Mouse (Mus musculus) mesoderm, embryonic 11.5 days (tissue): ENCODE data around the gene D17H6S53E.

ENCODE experiments used
- DNase-seq: peaks from one replicate; pipeline ENCODE4 v3.0.0-alpha.2; 2012; ENCODE audit warnings: low read depth, low spot score

D17H6S53E gene

DNA sequence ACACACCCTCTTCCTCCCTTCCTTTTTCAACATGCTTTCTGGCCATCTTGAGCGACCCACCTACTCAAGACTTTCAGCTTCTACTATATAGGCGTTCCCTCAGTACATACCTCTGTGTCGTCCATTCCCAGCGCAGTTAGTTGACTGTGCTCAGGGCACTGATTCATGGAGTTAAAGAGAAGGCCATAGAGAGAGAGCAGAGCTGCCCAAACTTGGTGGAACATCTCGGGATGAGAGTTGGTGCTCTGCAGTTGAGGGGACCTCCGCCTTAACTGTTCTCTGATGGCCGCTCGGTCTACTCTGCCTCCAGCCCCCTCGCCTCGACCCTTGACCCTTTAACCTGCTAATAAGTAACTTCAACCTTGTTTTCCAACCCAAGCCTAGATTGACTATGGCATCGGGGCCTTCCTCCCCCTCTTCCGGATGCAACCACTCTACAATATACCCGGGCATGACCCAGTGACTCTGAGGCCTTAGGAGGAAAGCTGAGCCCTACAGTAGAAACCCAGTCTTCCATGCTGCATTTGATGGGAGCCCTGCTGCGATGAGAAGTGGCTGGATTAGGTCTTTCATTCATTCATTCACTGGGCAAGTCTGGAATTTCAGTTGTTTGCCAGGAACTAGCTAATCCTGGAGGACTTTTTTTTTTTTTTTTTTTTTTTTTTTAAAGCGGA lies 5.5 kb downstream of the D17H6S53E start, which contains the start of gene Apom:
Gene Apom (minus strand): TSS at position 551 of the 674 bp plus-strand sequence.
- DNase-seq: no peak

DNA sequence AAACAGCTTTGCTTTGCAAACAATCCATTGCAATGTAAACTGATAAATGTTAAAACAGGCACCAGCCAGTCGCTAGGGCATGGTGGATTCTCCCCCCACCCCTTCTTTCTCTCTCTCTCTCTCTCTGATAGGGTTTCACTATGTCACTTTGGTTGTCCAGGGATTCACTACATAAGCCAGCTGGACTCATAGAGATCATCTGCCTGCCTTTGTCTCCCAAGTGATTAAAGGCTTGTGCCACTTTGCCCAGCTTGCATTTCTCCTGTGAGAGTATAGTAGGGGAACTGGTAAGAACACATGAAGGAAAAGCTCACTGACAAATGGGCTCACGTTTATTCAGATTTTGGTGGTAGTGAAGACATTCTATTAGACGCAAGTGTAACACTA lies 6.0 kb downstream of the D17H6S53E start:
- no peak for DNase-seq

DNA sequence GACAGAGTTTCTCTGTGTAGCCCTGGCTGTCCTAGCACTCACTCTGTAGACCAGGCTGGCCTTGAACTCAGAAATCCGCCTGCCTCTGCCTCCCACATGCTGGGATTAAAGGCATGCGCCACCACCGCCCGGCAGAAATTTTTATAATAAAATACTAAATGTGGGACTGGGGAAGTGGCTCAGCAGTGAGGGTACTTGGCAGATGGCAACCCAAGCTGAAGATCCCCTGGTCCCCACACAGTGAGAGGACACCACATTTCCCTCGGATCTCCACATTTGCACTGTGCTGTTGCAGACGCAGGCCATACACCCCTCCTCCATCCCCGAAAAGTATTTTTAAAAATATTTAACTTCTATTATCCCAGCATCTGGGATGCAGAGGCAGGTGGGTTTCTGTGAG lies 7.3 kb downstream of the D17H6S53E start:
- DNase-seq: no peak

DNA sequence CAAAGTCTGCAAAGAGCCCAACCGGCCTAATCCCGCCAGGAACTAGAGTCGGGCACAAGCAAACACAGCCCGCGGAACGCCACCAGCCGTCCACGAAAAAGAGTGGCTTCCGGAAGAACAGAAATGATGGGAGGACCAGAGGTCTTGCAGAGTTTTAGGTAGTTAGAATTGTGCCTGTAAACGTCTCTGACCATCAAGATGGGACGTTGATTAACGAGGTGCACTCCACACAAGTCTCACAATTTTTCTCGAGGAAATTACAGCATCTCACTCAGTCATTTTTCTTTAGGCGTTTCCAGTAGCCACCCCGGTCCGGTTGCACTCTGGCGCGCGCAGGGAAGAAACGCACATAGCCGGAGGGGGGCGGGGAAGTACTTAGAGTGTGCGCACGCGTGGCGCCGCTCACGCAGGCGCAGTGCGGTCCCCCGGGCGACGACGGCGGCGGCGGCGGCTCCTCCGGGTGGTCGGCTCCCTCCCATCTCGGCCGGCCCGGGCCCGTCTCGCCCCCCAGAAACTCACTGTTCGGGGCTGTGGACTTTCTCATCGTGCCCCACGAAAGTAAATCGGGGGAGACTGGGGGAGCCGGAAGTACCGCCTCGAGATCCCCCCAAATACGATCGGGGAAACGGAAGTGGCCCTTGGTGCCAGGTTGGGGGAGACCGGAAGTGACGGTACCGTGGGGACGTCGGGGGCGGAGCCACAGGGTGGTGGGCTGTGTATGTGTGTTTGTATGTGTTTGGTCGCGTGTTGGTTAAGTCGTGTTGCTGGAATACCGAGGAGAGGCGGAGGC lies 8.8 kb downstream of the D17H6S53E start, which contains the start of gene Bag6:
Gene Bag6 (plus strand): TSS at position 378 of the 790 bp plus-strand sequence.
- peak; percentile 96 for DNase-seq

DNA sequence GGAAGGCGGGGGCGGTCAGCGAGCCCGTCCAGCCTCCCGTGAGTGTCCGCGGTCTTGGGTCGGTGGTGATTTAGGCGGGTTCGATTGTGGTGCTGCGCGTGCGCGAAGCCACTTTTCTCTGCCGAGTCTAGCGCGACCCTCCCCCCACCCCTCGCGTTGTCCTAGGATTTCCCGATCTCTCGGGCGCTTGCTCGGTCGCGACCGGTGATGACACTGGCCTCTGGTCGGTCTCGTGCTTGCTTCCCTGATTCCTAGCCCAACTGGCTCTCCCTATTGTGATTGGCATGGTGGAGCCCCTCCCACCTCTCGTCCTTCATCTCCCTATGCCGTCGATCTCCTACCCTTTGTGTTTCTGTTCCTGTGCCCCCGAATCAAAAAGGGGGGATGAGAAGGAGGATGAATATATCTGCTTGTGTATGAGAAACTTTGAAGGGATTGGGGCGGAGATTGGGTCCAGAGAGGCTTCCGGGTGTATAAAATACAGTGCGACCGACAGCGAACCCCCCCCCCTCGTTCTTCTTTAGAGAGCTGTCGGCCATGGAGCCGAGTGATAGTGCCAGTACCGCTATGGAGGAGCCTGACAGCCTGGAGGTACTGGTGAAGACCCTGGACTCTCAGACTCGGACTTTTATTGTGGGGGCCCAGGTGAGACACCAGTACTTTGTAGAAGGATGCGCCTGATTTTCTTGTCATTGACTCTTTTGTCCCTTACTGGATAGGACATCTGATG lies 9.6 kb downstream of the D17H6S53E start:
- peak; percentile 83 for DNase-seq

DNA sequence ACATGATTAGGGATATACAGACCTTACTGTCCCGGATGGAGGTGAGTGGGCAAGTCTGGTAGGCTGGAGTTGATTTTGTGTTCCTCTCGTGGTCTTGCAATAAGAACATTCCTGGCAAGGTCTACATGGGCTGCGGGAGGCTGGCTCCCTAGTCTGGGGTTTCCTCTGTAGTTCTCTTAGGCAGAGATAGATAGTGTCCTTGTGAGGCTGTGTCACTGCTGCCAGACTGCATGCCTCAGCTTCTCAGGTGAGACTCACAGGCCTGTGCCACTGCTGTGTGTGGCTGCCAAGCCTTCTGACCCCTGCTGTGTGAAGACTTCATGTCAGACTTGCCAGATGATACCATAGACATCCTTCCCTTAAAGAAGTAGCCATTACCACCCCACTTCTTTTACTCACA lies 13.1 kb downstream of the D17H6S53E start:
- DNase-seq: no peak

DNA sequence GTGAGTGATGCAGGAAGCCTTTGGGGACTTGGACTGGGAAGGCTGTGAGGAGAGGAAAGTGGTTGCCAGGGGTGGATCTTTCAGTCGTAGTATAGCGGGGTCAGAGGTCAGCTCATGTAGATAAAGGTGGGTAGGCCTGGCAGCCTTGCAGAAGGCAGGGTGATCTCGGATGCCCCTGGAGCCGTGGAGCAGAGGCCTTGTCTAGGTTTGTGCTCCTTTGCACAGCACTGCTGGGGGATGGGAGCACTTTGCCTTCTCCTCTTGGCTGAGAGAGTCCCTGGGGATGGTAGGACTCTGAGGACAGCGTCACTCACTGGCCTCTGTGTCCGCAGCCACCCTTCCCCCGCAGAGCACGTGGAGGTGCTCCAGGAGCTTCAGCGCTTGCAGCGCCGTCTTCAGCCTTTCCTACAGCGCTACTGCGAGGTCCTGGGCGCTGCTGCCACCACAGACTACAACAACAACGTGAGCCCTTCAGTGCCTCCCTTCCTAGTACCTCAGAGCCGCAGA lies 14.4 kb downstream of the D17H6S53E start:
- DNase-seq: no peak

DNA sequence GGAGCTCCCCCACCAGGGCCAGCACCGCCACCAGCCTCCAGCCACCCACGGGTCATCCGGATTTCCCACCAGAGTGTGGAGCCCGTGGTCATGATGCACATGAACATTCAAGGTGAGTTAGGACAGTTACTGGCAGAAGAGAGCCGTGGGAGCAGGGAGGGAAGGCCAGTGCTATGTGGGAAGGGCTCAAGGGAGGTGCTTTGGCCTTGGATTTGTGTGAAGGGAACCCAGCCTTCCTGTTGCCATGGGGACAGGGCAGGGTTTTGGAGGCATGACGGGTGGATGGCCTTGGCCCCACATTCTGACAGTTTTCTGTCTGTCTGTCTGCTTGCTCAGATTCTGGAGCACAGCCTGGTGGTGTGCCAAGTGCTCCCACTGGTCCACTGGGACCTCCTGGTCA lies 15.8 kb downstream of the D17H6S53E start:
- DNase-seq: no peak

DNA sequence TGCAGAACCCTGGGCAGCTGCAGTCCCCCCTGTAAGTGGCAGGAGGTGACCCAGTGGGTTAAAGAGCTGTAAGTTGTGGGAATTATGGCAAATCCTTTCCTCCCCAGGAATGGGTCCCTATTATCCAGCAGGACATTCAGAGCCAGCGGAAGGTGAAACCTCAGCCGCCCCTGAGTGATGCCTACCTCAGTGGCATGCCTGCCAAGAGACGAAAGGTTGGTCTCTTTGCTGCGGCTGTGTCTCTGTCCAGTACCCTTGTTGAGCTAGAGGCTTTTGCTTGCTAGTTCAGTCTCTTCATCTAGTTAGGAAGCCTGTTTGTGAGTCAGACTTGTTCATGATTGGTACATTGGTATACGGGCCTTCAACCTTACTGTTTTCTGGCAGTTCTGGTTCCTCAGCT lies 20.0 kb downstream of the D17H6S53E start:
- no peak for DNase-seq

DNA sequence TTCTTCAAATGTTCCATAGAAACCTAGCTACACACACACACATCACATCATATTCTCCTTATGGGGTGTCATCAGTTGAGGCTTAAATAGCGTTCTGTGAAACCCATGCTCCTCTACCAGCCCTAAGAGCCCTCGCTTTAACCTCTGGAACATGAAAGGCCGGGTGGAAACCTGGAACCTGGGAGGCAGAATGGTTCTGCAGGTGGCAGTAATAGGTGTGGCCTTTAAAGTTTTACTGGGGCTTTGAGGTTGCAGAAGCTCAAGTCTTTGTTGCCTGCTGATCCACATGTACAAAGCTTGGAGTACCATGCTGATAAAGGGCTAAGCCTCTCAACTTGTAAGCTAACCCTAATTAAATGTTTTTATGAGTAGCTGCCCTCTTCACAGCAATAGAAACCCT lies 21.2 kb downstream of the D17H6S53E start:
- DNase-seq: no peak

DNA sequence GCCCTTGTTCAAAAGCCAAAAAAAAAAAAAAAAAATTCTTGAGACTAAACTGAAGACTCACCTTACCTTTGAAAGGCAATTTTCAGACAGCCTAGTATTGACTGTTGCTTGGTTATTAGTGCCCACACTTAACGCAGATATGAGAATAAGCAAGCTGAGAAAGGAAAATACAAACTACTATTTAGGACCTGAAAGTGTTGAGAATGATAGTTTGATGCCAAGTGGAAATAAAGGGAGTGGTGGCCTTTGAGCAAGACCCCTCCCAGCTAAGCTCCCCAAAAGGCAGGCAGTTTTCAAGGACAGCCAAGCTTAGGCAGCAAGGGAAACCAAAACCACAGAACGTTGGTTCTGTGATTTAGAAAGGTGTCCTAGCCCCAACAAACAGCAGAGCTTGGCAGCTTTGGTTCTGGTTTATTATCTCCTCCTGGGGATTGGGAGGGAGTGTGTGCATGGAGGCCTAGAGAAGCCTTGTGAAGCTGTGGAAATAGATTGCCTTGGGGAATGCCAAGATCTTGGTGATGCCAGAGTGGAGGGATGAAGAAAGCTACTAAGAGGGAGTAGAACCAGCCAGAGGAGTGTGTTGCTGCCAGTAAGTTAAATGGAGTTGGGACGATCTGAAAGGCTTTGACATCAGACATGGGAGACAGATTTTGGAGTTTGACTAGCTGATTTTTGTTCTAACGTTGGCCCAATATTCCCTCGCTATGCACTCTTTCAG lies 21.9 kb downstream of the D17H6S53E start:
- DNase-seq: no peak

DNA sequence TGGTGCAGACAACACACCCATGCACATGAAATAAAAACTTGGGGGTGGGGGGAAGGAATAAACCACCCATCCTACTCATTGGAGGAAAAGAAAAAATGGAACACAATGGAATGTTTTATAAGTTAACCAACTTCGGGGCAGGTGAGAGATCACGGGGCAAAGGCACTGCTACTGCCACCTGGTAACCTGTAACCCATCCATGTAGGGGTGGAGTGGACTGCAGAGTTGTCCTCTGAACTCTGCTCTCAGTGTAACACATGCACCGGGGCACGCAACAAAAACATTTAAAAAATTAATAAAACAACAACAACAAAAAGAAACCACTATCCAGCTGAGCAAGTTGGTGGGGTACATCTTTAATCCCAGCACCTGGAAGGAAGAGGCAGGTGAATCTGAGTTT lies 25.9 kb downstream of the D17H6S53E start:
- DNase-seq: no peak

DNA sequence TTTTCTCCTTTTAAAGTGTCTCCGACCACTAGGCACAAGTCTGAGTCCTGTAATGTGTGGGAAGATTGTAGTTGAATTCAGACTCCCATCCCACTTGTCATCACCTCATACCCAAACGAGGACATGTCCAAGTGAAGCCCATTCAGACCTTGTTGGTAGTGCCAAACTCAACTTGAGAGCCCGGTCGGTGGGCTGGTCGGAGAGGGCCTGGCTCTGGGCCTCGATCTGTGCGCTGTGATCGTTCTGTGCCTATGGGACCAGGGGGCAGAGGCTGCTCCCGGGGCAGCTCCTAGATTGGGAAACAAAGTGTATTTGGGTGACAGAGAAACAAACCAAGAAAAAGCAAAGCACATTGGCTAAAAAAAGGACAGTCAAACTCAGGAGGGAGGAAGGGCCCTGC lies 26.9 kb downstream of the D17H6S53E start:
- no peak for DNase-seq

DNA sequence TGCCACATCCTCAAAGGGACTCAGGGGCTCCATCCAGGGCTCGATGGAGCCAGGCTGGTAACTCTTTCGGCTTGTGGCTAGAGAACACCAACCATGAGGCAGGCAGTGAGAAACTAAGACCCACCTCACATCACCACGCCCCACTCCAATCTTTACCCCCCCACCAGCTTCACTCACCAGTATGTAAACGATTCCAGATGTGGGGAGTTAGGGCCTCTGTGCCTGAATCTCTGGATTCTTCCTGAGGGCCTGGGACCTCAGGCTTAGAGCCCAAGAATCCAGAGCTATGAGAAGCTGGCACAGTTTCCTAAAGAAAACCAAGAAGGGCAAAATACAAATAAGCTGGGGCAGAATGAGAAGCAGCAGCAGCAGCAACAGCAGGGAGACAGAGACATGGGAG lies 27.8 kb downstream of the D17H6S53E start:
- no peak for DNase-seq

DNA sequence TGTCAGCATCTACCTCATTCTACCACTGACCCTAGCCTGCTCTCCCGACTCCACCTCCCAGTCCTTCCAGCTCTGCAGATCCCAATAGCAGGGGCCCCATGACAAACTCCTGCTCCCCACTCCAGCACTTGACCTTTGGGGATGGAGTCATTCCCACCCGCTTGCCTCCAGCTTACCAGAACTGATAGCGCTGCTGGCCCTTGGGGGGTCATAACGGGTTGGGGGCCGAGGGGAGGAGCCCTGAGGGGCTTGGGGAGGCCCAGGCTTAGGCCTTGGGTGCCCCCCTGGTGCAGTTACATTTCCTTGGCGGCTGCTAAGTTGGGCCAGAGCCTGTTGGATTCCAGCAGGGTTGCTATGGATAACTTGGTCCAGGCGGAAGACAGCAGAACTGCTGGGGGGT lies 28.4 kb downstream of the D17H6S53E start:
- no peak for DNase-seq

DNA sequence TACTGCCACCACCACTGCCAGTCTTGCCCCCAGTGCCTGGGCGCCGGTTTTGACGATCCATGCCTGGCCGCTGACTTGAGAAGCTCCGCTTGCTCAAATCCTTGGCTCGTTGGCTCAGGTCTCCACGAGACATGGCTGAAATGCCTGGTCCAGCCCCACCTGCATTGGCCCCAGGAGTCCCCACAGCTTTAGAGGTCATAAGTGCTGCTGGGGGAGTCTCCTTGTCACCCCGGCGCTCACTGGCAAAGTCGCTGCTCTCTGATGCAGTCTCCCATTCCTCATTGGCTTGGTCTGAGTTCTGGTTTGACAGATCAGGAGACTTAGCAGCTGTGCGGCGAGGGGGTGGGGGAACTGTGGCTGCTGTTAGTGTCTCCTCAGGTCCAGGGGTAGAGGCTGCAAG lies 29.3 kb downstream of the D17H6S53E start:
- DNase-seq: no peak

DNA sequence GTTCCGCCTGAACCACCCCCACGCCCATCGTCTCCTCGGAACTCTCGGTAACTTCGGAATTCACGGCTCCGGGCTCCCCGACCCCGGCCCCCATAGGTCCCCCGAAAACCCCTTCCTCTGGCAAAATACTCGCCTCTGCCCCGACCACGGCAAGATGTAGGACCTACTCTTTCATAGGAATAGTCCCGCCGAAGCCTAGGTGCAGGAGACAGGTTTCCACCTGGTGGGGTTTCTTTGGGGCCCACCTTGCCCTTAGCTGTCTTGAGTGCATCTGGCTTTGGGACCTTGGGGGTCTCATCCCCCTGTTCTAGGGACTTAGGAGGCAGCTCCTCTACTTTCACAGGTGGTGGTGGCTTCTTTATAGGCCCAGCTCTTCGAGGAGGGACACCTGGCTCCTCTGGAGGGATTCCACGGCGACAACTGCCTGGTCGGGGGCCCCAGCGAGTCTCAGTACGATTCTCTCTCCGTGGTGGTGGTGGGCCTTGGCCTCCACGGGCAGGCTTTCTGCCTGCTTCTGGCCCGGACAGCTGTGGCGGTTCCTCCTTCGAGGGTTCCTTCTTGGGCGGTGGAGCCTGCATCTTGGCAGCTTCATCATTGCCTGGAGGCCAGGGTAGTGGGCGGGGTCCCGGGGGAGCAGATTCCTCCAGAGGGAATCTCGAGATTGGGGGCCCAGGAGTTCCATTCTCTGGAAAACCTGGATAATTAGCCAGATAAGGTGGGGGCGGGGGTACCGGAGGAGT lies 30.5 kb downstream of the D17H6S53E start:
- DNase-seq: no peak

DNA sequence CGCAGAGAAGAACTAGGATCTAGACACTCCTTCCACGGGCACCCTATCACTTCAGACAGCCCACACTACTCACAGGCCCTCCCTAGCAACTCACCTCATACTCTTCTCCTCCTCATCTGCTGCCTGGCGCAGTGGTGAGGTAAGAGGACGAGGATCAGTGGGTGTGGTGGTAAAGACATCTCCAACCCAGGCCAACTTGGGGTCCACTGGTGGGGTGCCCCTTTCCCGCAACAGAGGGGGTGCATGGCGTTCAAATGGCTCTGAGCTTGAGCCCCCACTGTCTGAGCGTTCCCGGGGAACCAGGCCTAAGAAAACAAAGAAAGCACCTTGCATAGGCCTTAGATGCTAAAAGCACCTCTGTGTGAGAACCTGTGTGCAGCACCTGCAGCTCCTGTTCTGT lies 31.1 kb downstream of the D17H6S53E start:
- DNase-seq: no peak

DNA sequence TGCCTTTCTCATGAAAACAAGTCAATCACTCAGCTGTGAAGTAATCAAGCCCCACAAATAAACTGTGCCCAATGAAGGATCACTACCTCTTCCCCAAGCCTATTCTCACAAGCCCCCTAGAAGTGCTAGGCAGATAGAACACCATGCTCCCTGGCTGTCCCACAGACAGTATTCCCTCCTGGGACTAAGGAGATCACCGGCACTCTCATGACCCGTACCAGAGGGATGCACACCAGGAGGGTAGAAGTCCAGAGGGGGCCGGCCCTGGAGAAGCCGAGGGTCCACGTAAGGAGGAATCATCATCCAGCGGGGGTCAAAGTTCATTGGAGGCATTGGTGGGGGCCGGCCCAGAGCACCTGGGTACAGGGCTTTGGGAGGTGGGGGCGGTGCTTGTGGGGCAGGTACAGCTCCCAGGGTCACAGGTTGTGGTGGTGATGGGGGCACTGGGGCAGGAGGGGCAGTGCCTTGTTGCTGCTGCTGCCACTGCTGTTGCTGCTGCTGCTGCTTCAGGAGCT lies 31.5 kb downstream of the D17H6S53E start:
- no peak for DNase-seq

DNA sequence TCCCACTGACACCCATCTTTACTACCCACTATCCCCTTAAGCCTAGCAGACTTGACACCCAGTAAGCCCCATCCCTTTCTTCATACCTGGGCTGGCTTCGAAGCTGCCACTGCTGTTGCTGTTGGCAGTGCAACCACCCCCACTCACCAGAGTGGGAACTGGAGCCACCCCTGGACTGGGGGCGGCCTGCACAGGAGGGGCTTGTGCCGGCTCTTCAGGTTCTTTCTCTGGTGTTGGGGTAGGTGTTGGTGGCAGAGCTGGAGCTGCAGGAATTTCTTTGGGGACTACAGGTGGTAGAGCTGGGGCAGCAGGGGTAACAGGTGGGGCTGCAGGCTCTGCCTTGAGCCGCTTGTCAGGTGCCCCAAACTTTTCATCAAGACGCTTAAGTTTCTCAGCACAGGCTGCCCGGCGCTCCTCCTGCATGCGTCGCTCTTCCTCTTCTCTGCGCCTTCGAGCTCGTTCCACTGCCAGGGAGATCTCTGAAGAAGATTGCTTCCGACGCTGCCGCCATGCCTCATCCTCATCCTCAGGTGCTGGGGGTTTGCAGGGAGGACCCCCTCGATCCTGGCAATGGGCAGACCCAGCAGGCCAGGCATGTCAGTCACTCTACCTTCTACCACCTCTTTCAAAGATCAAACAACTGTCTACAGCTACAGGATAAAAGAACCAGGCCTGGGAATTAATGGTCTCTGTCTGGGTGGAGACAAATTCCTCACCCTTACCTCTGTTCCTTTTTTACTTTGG lies 32.8 kb downstream of the D17H6S53E start:
- DNase-seq: no peak
